Mouse (Mus musculus) spleen, adult 2 months (tissue): Measurements from ENCODE around the gene Bcl2.

Experiments used
- CTCF ChIP-seq: fragments of 200-500 bp; IDR thresholded peaks from 2 replicates; pipeline ENCODE4 v1.5.1; 2011; ENCODE audit warnings: mild to moderate bottlenecking, inconsistent platforms; ENCODE audit not compliant: insufficient read depth, insufficient read length, insufficient replicate concordance; ENCODE audit errors: extremely low read depth
- POLR2A ChIP-seq: fragments of 200-500 bp; IDR thresholded peaks from 2 replicates; pipeline ENCODE4 v1.6.1; 2011; ENCODE audit warnings: low read depth, low read length, inconsistent platforms

- TF ChIP-seq CTCF (no peak), POLR2A (no peak)
Observed at GRCm38 (mm10) chr1:106690887-106691286, 23.2 kb downstream of the Bcl2 start.
